Mouse (Mus musculus): Measurements from ENCODE around the gene Ttn.

Gene Ttn

DNA sequence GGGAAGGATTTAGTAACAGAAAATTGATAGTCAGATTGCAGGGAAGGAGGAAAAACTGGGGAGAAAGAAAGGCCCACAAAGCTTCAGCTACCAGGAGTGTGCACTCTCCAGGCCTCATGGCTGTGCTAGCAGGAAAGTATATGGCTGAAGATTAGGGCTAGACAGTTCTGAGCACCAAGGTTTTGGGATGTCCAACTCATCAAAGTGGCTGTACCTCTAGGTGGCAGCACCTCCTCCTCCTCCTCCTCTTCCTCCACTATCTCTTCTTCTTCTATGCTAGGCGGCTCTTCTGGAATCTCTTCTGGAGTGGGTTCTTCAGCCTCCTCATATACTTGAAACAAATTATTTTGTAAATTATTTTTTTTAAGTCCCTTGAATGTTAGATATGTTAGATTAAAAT, 139.2 kb downstream of the Ttn start:
- no peak for DNase-seq (ENCODE audit: low spot score)

DNA sequence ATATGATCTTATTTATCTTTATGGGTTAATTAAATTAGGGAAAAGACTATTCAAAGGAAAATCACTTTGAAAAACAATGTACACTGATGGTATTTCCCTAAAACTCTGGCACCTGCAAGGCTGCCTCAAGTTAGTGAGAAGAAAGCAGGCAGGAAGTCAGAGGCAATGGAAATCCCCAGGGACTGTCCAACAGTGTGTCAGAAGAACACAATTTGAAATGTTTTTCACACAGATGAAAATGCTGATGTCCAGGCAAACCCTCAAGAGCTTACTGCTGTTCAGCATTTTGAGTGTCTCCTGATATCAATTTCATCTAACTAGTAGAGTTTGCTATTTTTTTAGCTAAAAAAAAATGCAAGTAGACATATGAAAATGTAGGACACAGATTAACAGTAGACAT, 161.9 kb downstream of the Ttn start:
- DNase-seq (ENCODE audit: low spot score): no peak

GRCm38 (mm10) chr2:76817796-76818195, 164.6 kb downstream of the Ttn start:
- DNase-seq (ENCODE audit: low spot score): no peak

DNA sequence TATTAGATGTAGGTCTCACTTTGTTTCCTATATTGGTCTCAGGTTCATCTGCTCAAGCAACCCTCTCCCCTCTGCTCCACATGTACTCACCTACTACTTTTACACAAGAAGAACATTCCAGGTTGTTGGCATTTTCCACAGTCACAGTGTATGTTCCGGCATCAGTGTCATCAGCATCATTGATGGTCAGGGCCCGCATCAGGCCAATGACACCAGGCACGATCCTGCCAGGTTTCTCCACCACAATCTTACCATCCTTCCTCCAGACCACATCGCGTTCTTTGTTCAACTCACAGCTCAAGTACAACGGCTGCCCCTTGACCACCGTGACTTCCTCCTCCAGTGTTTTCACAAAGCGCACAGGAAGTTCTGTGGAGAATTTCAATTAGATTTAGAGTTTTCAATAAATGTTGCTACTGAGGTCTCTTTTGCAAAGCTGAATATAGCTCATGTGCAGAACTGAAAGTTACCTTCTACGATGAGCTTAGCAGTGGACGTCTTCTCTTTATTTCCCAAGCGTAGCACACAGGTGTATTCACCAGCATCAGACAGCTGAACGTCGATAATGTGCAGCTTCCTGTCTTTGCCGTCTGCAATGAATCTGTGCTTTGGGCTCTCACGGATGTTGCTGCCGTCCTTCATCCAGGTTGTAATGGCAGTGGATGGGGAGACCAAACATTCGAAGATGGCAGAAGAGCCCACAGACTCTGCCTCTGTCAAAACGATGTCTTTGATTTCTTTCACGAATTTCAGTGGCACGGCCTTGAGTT, 168.1 kb downstream of the Ttn start:
- no peak for DNase-seq (ENCODE audit: low spot score)

GRCm38 (mm10) chr2:76811160-76811559, 171.2 kb downstream of the Ttn start:
- no peak for DNase-seq (ENCODE audit: low spot score)

DNA sequence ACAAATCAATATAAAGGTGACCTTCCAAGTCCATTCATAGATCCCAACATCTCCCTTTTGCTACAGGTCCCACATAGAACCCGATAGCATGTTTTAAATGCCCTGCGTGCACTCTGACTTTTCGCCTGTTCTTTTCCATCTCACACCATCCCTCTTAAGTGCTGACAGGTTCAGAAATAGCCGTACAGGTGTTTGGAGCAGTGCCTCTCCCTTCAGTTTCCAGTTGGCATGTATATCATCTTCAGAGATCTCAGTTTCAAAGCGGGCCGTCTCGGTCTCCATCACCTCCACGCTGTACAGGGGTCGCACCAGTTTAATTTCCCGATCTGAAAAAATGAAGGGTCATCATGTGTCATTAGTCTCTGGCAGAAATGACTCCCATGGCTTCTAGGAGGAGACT, 174.0 kb downstream of the Ttn start:
- no peak for DNase-seq (ENCODE audit: low spot score)

- no peak for DNase-seq (ENCODE audit: low spot score)
Observed at GRCm38 (mm10) chr2:76807284-76807683, 175.1 kb downstream of the Ttn start.

GRCm38 (mm10) chr2:76806861-76807260, 175.5 kb downstream of the Ttn start:
- DNase-seq (ENCODE audit: low spot score): no peak

DNA sequence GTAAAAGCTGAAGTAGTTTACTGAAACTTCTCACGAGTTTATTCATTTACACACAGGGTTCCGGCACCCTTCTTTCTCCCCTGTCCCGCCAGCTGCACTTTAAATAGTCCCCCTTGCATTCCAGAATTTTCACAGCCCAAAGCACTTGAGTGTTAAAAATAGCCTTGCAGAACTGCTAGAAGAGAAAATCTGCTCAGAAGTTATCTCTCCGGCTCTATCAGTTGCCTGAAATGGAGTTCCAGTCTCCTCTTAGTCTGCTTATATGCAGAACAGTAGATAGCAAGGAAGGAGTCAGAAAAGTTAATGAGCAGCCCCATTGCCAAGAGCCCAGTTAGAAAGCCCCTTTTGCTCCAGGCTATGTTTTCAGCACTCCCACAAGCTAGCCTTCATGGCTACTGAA, 176.0 kb downstream of the Ttn start:
- DNase-seq (ENCODE audit: low spot score): no peak

- no peak for DNase-seq (ENCODE audit: low spot score)
Observed at GRCm38 (mm10) chr2:76805191-76805892, 177.0 kb downstream of the Ttn start.

- no peak for DNase-seq (ENCODE audit: low spot score)
Observed at GRCm38 (mm10) chr2:76784171-76784570, 198.2 kb downstream of the Ttn start.

DNA sequence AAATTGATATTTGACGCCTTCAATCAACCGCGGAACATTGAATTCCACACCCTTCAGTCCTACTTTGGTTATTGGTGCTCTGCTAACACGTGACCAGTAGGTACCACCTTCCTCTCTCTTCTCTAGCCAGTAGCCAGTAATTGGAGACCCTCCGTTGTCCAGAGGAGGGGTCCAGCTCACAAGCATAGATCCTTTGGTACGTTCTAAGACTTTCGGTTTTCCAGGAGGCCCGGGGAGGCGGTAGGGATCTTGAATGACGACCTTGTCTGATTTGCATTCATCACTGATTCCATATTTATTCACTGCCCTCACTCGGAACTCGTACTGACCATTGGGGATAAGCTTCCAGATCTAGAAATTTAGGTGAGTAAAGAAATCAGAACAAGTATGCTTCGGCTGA, 201.6 kb downstream of the Ttn start:
- DNase-seq (ENCODE audit: low spot score): no peak

DNA sequence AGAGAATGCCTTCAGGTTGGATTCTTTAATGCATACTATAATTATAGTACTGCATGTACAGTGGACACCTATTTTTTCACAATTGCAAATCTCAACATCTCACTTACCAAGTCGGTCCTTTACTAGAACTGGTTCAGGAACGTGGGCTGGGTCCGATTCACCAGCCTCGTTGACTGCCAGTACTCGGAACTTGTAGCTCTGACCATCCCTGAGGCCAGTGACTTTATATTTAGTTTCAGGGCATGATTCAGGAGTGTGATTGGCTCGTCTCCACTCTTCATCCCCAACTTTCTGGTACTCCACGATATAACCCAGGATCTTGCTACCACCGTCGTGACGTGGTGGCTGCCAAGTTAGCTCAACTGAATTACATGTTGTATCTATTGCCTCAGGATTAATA, 212.5 kb downstream of the Ttn start:
- no peak for DNase-seq (ENCODE audit: low spot score)

DNA sequence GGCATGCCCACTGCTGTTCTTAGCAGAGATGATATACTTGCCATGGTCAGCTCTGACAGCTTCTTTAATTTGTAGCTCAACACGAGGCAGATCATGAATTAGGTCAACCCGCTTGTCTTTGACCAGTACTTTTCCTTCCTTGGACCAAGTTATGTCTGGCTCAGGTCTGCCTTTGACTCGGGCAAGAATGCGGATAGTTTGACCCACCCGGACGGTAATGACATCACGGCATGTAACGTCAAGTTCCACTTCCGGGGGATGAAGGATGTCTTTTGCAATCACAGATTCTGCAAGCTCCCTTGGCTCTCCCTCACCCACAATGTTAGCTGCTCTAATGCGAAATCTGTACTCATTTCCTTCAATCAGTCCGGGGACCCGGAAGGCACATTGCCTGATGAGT, 215.1 kb downstream of the Ttn start:
- DNase-seq (ENCODE audit: low spot score): no peak

DNA sequence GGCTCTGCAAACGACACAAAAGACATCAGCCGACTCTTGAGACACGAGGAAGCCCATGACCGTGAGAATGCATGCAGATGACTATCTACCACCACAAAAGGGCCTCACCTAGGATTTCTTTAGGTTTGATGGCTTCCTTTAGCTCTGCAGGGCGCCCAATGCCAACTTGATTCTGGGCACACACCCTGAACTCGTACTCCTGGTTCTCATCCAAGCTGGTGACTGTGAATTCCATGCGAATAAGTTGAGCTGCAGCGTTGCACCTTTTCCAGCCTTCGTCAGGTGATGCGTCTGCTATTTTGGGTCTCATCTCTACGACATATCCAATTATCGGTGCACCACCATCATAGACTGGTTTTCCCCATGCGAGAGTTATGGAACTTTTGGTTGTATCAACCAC, 217.8 kb downstream of the Ttn start:
- DNase-seq (ENCODE audit: low spot score): no peak

DNA sequence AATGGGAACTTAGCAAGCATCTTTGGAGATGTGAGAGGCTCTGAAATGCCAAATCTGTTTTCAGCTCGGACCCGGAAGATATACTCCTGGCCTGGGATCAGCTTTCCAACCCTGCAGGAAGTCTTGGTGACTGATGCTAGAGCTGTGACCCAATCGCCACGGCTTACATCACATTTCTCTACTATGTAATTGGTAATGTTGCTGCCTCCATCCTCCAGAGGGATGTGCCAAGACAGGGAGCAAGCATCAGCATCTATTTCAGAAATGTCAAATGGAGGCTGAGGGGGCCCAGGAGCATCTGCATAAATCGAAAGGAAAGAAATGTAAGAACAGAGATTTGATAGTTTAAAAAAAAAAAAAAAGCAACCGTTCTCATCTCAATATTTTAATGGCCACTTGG, 220.2 kb downstream of the Ttn start:
- no peak for DNase-seq (ENCODE audit: low spot score)

DNA sequence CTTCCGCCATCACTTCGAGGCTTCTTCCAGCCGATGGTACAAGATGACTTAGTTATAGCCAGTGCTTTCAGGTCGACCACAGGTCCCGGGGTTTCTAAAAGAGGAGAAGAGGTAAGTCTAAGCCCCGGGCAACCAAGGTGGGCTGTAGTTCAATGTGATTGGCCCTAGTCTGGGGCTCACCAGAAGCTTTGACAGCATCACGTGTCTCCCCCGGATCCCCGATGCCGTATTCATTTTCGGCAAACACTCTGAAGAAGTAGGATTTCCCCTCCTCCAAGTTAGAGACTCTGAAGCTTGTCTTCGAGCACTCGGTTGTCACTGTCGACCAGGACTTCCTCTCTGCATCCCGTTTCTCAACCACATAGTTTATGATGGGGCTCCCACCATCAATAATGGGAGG, 225.9 kb downstream of the Ttn start:
- DNase-seq (ENCODE audit: low spot score): no peak

DNA sequence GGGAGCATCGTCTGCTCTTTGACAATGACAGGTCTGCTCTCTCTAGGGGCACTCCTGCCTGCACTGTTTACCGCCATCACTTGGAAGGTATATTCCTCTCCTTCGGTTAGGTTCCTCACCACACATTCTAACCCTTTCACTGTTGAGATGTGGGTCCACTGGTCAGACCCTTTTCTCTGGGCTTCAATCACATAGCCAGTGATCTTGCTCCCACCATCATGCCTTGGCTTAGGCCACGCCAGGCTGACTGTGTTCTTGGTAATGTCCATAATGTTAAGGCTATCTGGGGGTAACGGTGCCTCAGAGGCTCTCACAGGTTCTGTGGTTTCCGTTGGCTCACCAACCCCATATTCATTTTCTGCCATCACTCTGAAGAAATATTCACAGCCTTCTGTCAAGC, 230.4 kb downstream of the Ttn start:
- no peak for DNase-seq (ENCODE audit: low spot score)

DNA sequence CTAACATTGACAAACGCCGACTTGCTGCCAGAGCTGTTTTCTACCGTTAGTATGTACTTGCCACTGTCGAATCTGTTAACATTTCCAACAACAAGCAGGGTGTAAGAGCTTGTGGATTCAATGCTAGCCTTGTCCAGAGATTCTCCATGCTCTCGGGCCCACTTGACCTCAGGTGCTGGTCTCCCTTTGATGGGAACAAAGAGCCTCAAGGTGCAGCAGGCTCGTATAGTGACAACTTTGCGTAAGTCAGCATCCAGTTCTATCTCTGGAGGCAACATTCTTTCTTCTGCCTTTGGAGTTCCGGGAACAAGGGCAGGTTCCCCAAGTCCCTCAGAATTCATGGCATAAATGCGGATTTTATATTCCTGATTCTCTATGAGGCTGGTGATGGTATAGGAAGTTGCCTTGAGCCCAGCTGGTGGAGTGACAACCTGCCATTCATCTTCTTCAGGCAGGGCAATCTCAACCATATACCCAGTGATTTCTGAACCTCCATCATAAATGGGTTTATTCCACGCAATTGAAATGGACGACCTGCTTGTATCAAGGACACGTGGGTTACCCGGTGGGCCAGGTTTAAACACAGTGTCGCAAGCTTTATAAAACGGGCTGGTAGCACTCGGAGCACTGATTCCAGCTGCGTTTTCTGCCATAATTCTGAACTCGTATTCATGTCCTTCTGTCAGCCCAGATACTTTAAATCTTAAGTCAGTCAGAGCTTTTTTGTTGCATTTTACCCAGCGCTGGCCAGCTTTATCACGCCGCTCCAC, 232.8 kb downstream of the Ttn start:
- DNase-seq (ENCODE audit: low spot score): no peak

GRCm38 (mm10) chr2:76748696-76749095, 233.7 kb downstream of the Ttn start:
- no peak for DNase-seq (ENCODE audit: low spot score)

- no peak for DNase-seq (ENCODE audit: low spot score)
Observed at GRCm38 (mm10) chr2:76719650-76720049, 262.7 kb downstream of the Ttn start.

DNA sequence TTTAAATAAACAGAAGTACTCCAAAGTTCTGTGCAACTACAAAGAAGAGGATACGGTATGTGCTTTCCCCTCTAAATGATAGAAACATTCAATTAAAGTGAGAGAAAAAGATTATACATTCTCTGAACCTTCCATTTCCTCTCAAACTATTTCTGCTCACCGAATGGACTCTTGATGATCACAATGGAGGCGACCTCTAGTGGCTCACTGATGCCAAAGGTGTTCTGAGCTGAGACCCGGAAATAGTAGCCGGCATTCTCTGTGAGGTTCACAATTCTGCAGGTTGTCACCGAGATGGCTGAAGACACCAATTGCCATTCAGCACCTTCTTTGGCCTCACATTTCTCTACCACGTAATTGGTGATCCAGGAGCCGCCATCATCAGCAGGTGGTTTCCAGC, 267.4 kb downstream of the Ttn start:
- no peak for DNase-seq (ENCODE audit: low spot score)

GRCm38 (mm10) chr2:76708512-76708911, 273.8 kb downstream of the Ttn start:
- DNase-seq (ENCODE audit: low spot score): no peak
